Mouse (Mus musculus) midbrain, embryonic 15.5 days (tissue): ENCODE measurements around the gene Dbh. TPM values are rescaled to one million over a fixed set of nuclear protein-coding genes. Genes with fewer than 3 reads are reported as not detected.
A peak's percentile ranks its signal among the peaks of the same experiment; 100 is the strongest.

ENCODE experiments used
- ATAC-seq: fragments of 200-750 bp; cut with Nextera tagmentation; replicated peaks from 2 replicates; pipeline ENCODE4 v1.8.0; 2017; ENCODE audit warnings: moderate TSS enrichment
- H3K27ac ChIP-seq: fragments of 300-500 bp; sonication (generic); 2 replicates; pipeline ENCODE4 v1.5.1; 2015; ENCODE audit warnings: mild to moderate bottlenecking, inconsistent platforms
- H3K27me3 ChIP-seq: fragments of 300-500 bp; sonication (generic); replicated peaks from 2 replicates; pipeline ENCODE4 v1.6.1; 2015; ENCODE audit warnings: inconsistent platforms
- H3K36me3 ChIP-seq: fragments of 300-500 bp; sonication (generic); replicated peaks from 2 replicates; pipeline ENCODE4 v1.6.1; 2015; ENCODE audit warnings: inconsistent platforms
- H3K4me1 ChIP-seq: fragments of 300-500 bp; sonication (generic); 2 replicates; pipeline ENCODE4 v1.6.1; 2015; ENCODE audit warnings: inconsistent platforms
- H3K4me2 ChIP-seq: fragments of 300-500 bp; sonication (generic); 2 replicates; pipeline ENCODE4 v1.6.1; 2015; ENCODE audit warnings: inconsistent platforms, mild to moderate bottlenecking, moderate library complexity
- H3K4me3 ChIP-seq: fragments of 300-500 bp; sonication (generic); 2 replicates; pipeline ENCODE4 v1.5.1; 2015; ENCODE audit warnings: mild to moderate bottlenecking, inconsistent platforms
- H3K9ac ChIP-seq: fragments of 300-500 bp; sonication (generic); 2 replicates; pipeline ENCODE4 v1.6.1; 2015; ENCODE audit warnings: mild to moderate bottlenecking, inconsistent platforms
- H3K9me3 ChIP-seq: fragments of 300-500 bp; sonication (generic); 2 replicates; pipeline ENCODE4 v1.6.1; 2016; ENCODE audit warnings: inconsistent platforms
- WGBS: fragments of 180-500 bp; shearing (Covaris S2); methylation state at CpG from one replicate; pipeline ENCODE4 v1.1.7; 2015; ENCODE audit warnings: mixed read lengths; 5-methylcytosine and 5-hydroxymethylcytosine counted together
- polyA plus RNA-seq: library from polyadenylated mRNA; unstranded; fragments of >200 nt; fragmentation: Nextera tagmentation; extraction: Ambion mirVana; gene quantifications from 2 replicates; pipeline ENCODE4 v1.2.1, GENCODE M21; 2015

The Dbh gene
- polyA plus RNA-seq, 1 experiment from 2014 or later, result 0.65 TPM

DNA sequence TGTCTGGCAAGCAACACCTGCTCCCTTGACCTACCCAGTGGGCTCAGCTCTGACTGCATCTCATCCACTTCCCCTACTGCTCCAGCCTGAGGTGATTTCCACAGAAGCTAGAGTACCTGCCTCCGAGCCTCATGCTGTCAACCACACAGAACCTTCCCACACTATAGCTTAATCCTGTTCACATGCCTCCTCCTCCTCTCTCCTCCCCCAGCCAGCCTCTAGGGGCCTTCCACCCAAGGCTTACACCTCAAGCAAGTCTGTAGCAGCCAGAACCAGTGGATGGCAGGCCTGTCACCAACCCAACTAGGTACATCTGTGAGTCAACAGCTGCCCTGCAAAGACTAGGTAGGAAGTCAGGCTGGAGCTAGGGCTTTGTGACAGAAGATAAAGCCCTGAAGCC, 28.2 kb upstream of the Dbh start:
- Histone ChIP-seq H3K9me3 (no peaks in the 10 kb centered on the region), H3K36me3 (no peaks in the 10 kb centered on the region), H3K4me1 (peaks cover under 1% of the 10 kb centered on the region), H3K4me3 (no peak overlapping the region), H3K9ac (no peak overlapping the region), H3K27ac (no peak overlapping the region), H3K4me2 (no peak overlapping the region), H3K27me3 (peaks cover 6% of the 10 kb centered on the region)
- WGBS, result 72% methylated on average over 1 of the region's 1 CpGs
- no peak for ATAC-seq

- WGBS, result 71% methylated on average over 4 of the region's 4 CpGs
- Histone ChIP-seq H3K9ac (no peak overlapping the region), H3K27ac (no peak overlapping the region), H3K4me3 (no peak overlapping the region), H3K36me3 (no peaks in the 10 kb centered on the region), H3K9me3 (no peaks in the 10 kb centered on the region), H3K4me1 (peaks cover 10% of the 10 kb centered on the region), H3K27me3 (peaks cover 10% of the 10 kb centered on the region), H3K4me2 (no peak overlapping the region)
- ATAC-seq, result no peak
Measured at GRCm38 (mm10) chr2:27138356-27138755, 26.7 kb upstream of the Dbh start.

- Histone ChIP-seq H3K27ac (no peak within 1 kb of the TSS), H3K9me3 (no peaks in the 10 kb centered on the region), H3K9ac (peak within 1 kb of the TSS; percentile 58), H3K36me3 (no peaks in the 10 kb centered on the region), H3K4me2 (peak within 1 kb of the TSS; percentile 93), H3K27me3 (peaks cover 10% of the 10 kb centered on the region), H3K4me1 (peaks cover 10% of the 10 kb centered on the region), H3K4me3 (peak within 1 kb of the TSS; percentile 53)
- ATAC-seq, result peak; percentile 81
- WGBS, result under 1% methylated on average over 62 of the region's 62 CpGs
Measured at GRCm38 (mm10) chr2:27141950-27142693, 22.9 kb upstream of the Dbh start, which contains the start of gene Fam163b. Gene Fam163b (minus strand): TSS chr2:27142491.

DNA sequence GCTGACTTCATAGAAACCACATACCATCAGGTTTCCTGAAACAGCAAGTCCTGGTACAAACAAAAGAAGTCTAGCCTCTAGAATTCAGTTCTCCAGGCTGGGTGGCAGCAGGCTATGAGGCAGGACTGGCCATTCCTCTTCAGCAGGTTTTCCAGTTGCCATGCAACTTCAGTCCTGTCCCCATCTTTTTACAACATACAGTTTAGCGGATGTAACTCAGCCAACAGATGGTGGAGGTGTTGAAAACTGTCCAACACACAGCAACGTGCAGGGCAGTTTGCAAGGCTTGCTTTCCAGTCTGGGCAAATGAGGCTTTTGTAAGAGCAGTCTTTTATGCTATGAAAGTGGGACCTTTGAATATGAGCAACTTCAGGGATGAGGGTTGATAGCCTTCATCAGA, 20.1 kb upstream of the Dbh start:
- peaks cover 16% of the 10 kb centered on the region for H3K4me1 ChIP-seq
- H3K27me3 ChIP-seq, result peaks cover 10% of the 10 kb centered on the region
- no peak overlapping the region for H3K4me2 ChIP-seq
- H3K36me3 ChIP-seq, result no peaks in the 10 kb centered on the region
- no peak overlapping the region for H3K4me3 ChIP-seq
- no peak overlapping the region for H3K27ac ChIP-seq
- 68% methylated on average over 2 of the region's 2 CpGs for WGBS
- ATAC-seq, result no peak
- H3K9me3 ChIP-seq, result no peaks in the 10 kb centered on the region
- no peak overlapping the region for H3K9ac ChIP-seq

GRCm38 (mm10) chr2:27146840-27147239, 18.2 kb upstream of the Dbh start:
- Histone ChIP-seq H3K9me3 (no peaks in the 10 kb centered on the region), H3K27me3 (peaks cover 4% of the 10 kb centered on the region; the same call in 1 of the 2 replicates), H3K4me2 (no peak overlapping the region), H3K36me3 (no peaks in the 10 kb centered on the region), H3K4me3 (no peak overlapping the region), H3K9ac (no peak overlapping the region), H3K27ac (no peak overlapping the region), H3K4me1 (peaks cover 15% of the 10 kb centered on the region)
- no peak for ATAC-seq
- 79% methylated on average over 6 of the region's 6 CpGs for WGBS

DNA sequence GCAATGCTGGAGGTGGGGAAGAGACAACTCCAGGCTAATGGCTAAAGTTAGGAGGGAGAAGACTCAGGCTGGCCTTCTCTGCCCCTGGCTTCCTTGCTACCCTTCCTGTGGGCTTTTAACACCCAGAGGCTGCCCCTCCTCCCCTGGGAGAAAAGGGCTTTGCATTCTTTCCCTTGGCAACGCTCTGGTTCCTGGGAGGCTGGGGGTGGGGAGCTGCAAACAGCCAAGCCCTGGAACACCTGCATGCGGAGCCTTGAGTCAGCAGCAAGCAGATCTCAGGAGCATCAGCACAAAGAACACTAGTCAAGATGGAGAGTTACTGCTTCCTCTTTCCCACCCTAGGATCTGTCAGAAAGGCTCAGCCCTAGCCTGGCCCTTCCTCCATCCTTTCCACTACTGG, 15.6 kb upstream of the Dbh start:
- 6% methylated on average over 2 of the region's 2 CpGs for WGBS
- H3K9me3 ChIP-seq, result no peaks in the 10 kb centered on the region
- H3K27ac ChIP-seq, result no peak overlapping the region
- no peaks in the 10 kb centered on the region for H3K27me3 ChIP-seq
- H3K4me3 ChIP-seq, result no peak overlapping the region
- no peak overlapping the region for H3K9ac ChIP-seq
- ATAC-seq, result no peak
- H3K4me2 ChIP-seq, result no peak overlapping the region
- H3K36me3 ChIP-seq, result no peaks in the 10 kb centered on the region
- peaks cover 6% of the 10 kb centered on the region; the same call in 1 of the 2 replicates for H3K4me1 ChIP-seq

DNA sequence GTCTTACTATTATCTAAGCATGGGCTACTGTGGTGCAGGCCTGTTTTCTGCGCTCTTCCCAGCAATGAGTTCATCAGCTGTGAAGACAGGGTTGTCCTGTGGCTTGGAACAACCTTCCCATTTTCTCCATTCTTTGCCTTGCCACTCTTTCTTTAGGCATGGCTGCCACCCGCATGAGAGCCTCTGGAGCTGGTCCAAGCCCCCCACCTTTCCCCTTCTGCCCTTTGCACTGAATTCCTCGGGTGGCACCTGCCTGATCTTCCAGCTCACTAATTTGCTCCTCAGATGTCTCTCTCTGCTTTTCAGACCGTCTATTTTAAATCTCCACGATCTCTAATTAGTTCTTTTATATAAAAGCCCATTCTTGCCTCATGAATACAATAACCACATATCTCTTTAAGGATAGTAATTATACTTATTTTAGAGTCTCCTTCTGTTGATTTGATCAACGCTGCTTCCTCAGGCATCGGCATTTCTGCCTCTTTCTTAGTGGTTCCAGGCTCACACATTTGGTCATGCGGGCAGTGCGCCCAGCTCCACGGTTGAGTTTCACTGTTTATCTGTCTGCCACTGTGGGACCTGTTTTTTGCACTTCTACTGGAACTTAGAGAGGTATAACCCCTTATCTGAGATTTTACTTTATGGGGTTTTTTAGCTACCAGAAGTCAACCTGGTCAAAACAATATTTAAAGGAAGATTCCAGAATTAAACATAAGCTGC, 10.4 kb upstream of the Dbh start:
- Histone ChIP-seq H3K4me1 (peaks cover 1% of the 10 kb centered on the region; the same call in 1 of the 2 replicates), H3K27me3 (no peaks in the 10 kb centered on the region), H3K36me3 (no peaks in the 10 kb centered on the region), H3K4me2 (no peak overlapping the region), H3K4me3 (no peak overlapping the region), H3K9me3 (no peaks in the 10 kb centered on the region), H3K27ac (no peak overlapping the region), H3K9ac (no peak overlapping the region)
- ATAC-seq, result no peak
- 70% methylated on average over 10 of the region's 10 CpGs for WGBS

- Histone ChIP-seq H3K4me1 (no peaks in the 10 kb centered on the region), H3K27ac (no peak overlapping the region), H3K27me3 (no peaks in the 10 kb centered on the region), H3K36me3 (no peaks in the 10 kb centered on the region), H3K9me3 (no peaks in the 10 kb centered on the region), H3K4me3 (no peak overlapping the region), H3K4me2 (no peak overlapping the region), H3K9ac (no peak overlapping the region)
- WGBS, result 41% methylated on average over 6 of the region's 6 CpGs
- no peak for ATAC-seq
Measured at GRCm38 (mm10) chr2:27156596-27156995, 8.4 kb upstream of the Dbh start.

DNA sequence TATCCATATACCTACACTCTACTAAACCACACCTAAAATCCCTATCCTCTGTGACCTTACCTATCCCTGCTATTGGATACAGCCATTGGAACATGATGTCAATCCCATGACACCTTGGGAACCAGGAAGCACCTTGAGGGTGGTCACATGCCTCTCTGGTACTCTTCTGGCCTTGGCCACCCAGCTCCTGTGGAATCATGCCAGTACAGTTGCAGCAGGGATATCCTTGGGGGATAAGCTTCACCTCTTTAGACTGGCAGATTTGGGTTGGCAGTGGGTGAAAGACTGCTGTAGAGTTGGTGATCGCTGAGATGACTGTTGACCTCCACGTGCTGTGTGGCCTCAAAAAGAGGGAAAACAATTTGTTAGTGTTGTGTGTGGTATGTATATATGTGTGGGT, 3.5 kb upstream of the Dbh start:
- ATAC-seq, result no peak
- 92% methylated on average over 2 of the region's 2 CpGs for WGBS

DNA sequence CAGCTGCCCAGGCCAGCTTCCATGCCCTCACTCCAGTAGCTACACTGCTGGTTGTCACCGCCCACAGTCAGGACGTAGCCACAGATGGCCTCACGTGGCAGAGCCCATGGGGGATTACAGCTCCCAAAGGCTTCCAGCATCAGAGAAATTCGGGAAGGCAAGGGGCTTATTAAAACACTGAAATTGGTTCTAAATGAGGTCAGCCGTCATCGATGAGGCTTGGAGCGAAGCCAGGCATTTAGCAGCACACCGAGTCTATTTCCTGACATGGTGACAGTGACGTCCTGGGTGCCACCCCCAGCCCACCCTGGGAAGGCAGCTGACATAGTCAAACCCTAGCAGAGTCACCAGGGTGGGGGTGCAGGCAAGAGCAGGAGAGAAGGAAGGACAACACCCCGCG, 2.4 kb upstream of the Dbh start:
- Histone ChIP-seq H3K9me3 (no peaks in the 10 kb centered on the region), H3K27ac (no peak overlapping the region), H3K4me3 (no peak overlapping the region), H3K27me3 (no peaks in the 10 kb centered on the region), H3K4me1 (0 out of 2 replicates have a peak, but pooled peaks cover 6% of the 10 kb centered on the region), H3K9ac (no peak overlapping the region), H3K36me3 (no peaks in the 10 kb centered on the region), H3K4me2 (no peak overlapping the region)
- 48% methylated on average over 11 of the region's 11 CpGs for WGBS
- no peak for ATAC-seq

More for the DNA sequence above, 3.5 kb upstream of the Dbh start:
- no peak overlapping the region for H3K27ac ChIP-seq
- H3K4me1 ChIP-seq, result 0 out of 2 replicates have a peak, but pooled peaks cover 6% of the 10 kb centered on the region
- H3K36me3 ChIP-seq, result no peaks in the 10 kb centered on the region
- H3K27me3 ChIP-seq, result no peaks in the 10 kb centered on the region
- no peaks in the 10 kb centered on the region for H3K9me3 ChIP-seq
- H3K9ac ChIP-seq, result no peak overlapping the region
- no peak overlapping the region for H3K4me2 ChIP-seq
- H3K4me3 ChIP-seq, result no peak overlapping the region

- WGBS, result 64% methylated on average over 5 of the region's 5 CpGs
- no peak overlapping the region for H3K4me2 ChIP-seq
- H3K36me3 ChIP-seq, result no peaks in the 10 kb centered on the region
- no peaks in the 10 kb centered on the region for H3K27me3 ChIP-seq
- no peak overlapping the region for H3K4me3 ChIP-seq
- no peak for ATAC-seq
- no peaks in the 10 kb centered on the region for H3K9me3 ChIP-seq
- 0 out of 2 replicates have a peak, but pooled peaks cover 6% of the 10 kb centered on the region for H3K4me1 ChIP-seq
- no peak overlapping the region for H3K27ac ChIP-seq
- no peak overlapping the region for H3K9ac ChIP-seq
Measured at GRCm38 (mm10) chr2:27163851-27164250, 1.2 kb upstream of the Dbh start.

DNA sequence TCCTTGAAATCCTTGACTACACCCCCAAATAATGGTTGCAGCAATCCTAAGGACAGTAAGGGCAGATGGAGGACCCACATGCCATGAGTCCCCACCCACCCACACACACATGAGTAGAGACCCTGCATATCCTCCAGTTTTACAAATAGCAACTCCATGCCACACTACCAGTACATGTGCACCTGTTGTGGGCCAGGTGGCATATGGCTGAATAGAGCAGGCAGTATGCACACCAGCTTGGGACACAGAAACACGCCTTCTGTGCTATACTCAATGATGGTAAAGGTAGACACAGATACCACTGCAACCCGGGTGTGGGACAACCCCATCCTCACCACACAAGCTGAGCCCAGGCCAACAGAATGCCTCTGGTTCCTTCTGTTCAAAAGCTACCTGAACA, 1.0 kb downstream of the Dbh start:
- Histone ChIP-seq H3K4me1 (0 out of 2 replicates have a peak, but pooled peaks cover 6% of the 10 kb centered on the region), H3K4me3 (no peak overlapping the region), H3K9ac (no peak overlapping the region), H3K27me3 (no peaks in the 10 kb centered on the region), H3K9me3 (no peaks in the 10 kb centered on the region), H3K27ac (no peak overlapping the region), H3K4me2 (no peak overlapping the region), H3K36me3 (no peaks in the 10 kb centered on the region)
- ATAC-seq, result no peak
- 76% methylated on average over 2 of the region's 2 CpGs for WGBS
